Mouse (Mus musculus) macrophage (primary cell): ENCODE results near the gene Gm9573. TPM values are rescaled to one million over a fixed set of nuclear protein-coding genes. Genes with fewer than 3 reads are reported as not detected.

Experiments used
- H3K27ac ChIP-seq: fragments of 350-480 bp; formaldehyde crosslinking; 2 replicates; pipeline ENCODE4 v1.9.0; 2021
- H3K36me3 ChIP-seq: fragments of 350-480 bp; formaldehyde crosslinking; 2 replicates; pipeline ENCODE4 v1.9.0; 2021; ENCODE audit errors: inconsistent target
- H3K4me3 ChIP-seq: fragments of 350-480 bp; formaldehyde crosslinking; 2 replicates; pipeline ENCODE4 v1.9.0; 2021; ENCODE audit errors: inconsistent target
- H3K79me2 ChIP-seq: fragments of 350-480 bp; formaldehyde crosslinking; 2 replicates; pipeline ENCODE4 v1.9.0; 2021; ENCODE audit errors: inconsistent target
- WGBS: methylation state at CpG from one replicate; pipeline ENCODE4 v1.1.7; 2026; ENCODE audit warnings: inconsistent platforms; ENCODE audit not compliant: missing documents; 5-methylcytosine and 5-hydroxymethylcytosine counted together
- polyA plus RNA-seq: library from polyadenylated mRNA; stranded (reverse); fragments of 250-400 nt; gene quantifications from 3 replicates; pipeline ENCODE4 v1.2.4, GENCODE M21; 2018; ENCODE audit warnings: inconsistent platforms
- total RNA-seq, 78 experiments: library from RNA; depleted of rRNA; stranded (reverse); fragments of 250-400 nt; gene quantifications; 1 replicate in 9 of 78; 2 replicates in 24 of 78; 3 replicates in 43 of 78; 4 replicates in 2 of 78; pipeline ENCODE4 v1.2.4; 2018; ENCODE audit warnings: inconsistent platforms in 56 of 78

Gene Gm9573
- not detected for total RNA-seq (2018; cell fraction: chromatin; rRNA removed)
- total RNA-seq (2018; cell fraction: cytosol; rRNA removed) = not detected
- not detected for total RNA-seq (2018; cell fraction: nucleus; rRNA removed)
- polyA plus RNA-seq = not detected in 3 replicates

DNA sequence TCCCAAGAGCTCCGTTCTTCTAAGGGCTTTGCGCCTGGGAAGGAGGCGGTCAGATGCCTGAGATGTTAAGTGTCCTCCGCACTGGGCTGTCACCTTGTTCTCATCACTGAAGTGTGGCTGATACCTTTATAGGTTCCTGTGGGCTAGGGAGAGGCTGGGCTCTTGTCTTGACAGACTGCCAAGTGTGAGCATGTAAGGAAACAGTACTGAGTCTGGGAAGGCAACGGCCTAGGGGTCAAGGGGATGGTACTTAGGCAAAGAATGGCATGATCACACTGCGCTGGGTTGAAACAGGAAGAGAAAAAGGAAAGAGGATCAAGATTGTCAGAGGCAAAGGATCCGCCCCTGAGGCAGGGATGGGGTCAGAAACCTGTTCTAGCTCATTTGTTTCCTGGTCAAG is at the start of gene Gm9573:
Gene Gm9573 (minus strand): TSS at position 101 of the 400 bp plus-strand sequence.
- Histone ChIP-seq H3K36me3 (no peaks in the 10 kb centered on the region), H3K27ac (no peak within 1 kb of the TSS), H3K79me2 (no peaks in the 10 kb centered on the region), H3K4me3 (no peak within 1 kb of the TSS)
- 79% methylated on average over 7 of the region's 7 CpGs for whole genome bisulfite sequencing

DNA sequence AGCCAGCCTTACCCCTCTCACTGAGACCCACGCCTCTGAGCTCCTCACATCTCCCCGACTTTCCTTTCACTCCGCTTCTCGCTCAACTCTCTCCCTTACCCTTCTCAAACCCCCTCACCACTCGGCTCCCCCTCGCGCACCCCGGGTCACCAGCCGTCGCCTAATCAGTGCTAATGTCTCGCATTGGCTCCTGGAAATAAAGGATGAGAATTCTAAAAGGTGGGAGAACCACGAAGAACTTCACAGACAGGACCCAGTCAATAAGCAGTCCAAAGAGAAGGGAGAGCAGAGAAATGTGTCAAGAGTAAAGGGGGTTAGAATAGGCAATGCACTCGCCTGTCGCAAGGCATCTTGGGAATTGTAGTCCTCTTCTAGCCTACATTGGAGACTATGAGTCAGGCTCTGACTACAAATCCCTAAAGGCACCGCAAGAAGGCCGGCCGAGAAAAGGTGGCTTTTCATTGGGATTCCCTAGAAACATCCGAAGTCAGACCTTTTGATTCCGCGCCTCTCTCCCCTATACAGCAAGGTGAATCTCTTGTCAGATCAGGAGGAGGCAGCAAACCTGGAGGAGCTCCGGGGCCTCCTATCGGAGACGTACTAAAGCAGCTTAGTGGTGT is 47.1 kb upstream of the Gm9573 start, which contains the start of gene Gtf2h4:
Gene Gtf2h4 (minus strand): TSS at position 324 of the 620 bp plus-strand sequence.
- H3K79me2 ChIP-seq = no peaks in the 10 kb centered on the region
- 3% methylated on average over 23 of the region's 23 CpGs for WGBS
- H3K36me3 ChIP-seq = no peaks in the 10 kb centered on the region; the same call in 1 of the 2 replicates
- H3K4me3 ChIP-seq = peak within 1 kb of the TSS; percentile 92
- H3K27ac ChIP-seq = peak within 1 kb of the TSS; percentile 27; the same call in 1 of the 2 replicates

DNA sequence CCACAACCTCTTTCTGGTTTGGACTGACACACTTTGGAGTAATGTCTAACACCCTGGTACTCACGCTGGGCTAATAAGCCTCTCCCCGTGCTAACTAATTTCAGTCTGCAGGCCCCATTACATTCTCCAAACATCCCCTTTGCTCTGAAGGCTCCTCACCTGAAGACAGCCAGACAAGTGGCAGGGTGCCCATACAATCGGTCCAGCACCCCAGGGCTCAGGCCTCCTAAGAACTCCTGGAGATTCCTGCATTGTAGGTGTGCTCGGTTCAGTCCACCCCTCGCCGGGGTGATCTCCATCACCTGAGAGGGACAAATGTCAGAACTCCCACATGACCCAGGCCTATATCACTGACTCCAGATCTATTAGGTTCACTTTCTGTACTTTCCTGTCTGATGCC is 46.1 kb upstream of the Gm9573 start:
- WGBS = 89% methylated on average over 6 of the region's 6 CpGs
- Histone ChIP-seq H3K36me3 (no peaks in the 10 kb centered on the region; the same call in 1 of the 2 replicates), H3K79me2 (no peaks in the 10 kb centered on the region), H3K27ac (no peak overlapping the region), H3K4me3 (no peak overlapping the region; the same call in 1 of the 2 replicates)

DNA sequence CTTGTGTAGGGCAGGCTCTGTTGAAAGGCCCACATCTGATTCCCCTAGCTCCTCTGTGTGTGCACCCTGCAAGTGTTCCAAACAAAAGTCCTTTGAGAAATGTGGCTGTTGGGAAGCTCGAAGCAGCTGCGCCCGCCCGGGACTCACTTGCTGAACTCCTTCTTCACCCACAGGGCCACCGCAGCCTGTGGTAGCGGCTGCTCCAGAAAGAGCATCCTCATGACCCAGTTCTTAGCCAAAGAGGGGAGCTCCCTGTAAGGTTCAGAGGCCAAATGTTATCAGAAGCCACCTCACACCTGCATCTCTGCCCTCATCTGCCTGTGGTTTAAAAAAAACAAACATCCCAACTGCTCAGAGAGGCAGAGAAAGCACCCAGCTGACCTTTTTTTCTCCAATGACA is 45.4 kb upstream of the Gm9573 start:
- Histone ChIP-seq H3K36me3 (no peaks in the 10 kb centered on the region; the same call in 1 of the 2 replicates), H3K27ac (no peak overlapping the region), H3K4me3 (no peak overlapping the region), H3K79me2 (no peaks in the 10 kb centered on the region)
- 97% methylated on average over 6 of the region's 6 CpGs for WGBS

DNA sequence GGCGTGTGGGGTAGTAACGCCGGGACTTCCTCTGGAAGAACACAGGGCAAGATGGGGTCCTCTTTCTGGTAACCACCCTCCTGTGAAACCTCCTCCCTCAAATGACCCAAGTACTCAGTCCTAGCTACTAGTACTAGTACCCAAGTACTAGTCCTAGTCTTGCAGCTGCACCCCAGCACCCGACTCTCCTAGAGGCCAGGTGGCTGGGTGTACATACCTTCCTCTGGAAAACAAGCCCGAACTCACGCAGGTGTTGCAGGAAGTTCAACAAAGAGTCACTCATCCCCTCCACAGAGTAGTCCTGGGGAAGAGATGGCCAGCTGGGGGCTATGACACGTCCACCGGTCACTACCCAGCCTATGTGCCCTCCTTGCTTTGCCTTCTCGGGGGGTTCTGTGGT is 43.3 kb upstream of the Gm9573 start:
- H3K79me2 ChIP-seq = no peaks in the 10 kb centered on the region
- no peaks in the 10 kb centered on the region; the same call in 1 of the 2 replicates for H3K36me3 ChIP-seq
- 97% methylated on average over 9 of the region's 9 CpGs for WGBS
- no peak overlapping the region for H3K27ac ChIP-seq
- no peak overlapping the region for H3K4me3 ChIP-seq

DNA sequence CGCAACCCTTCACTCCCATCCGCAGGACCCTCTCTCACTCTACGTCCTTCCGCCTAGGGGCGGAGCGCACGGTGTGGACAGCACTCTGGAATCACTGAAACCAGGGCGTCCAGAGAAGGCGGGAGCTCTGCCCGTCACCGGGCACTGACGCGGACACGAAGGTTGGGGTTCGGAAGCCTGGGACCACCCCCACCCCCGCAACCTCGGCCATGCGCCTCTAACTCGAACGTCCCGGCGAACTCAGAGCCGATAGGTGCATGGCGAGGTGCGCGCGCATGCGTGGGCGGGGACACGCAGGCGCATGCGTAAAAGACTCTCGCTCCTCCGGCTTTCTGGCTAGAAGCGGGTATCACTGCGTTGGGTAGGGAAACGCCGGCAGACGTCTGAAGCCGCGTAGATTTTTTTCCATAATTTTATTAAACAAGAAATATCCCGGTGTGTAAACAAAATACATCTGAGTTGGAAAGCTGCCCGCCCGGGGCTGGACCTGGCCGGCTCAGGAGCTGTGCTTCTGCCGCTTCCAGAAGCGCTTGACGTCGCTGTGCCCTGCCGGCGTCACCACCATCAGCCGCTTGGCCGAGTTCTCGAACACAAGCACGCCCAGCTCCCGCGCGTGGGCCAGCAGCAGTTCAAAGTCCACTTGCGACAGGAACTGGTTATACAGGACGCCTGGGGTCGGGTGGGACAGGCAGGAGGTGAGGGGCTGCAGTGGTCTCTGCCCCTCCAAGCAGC is 41.1 kb upstream of the Gm9573 start, which contains the start of gene Vars2:
Gene Vars2 (minus strand): TSS at position 259 of the 732 bp plus-strand sequence.
- peak within 1 kb of the TSS; percentile 71 for H3K4me3 ChIP-seq
- peak within 1 kb of the TSS; percentile 10; the same call in 1 of the 2 replicates for H3K27ac ChIP-seq
- H3K79me2 ChIP-seq = no peaks in the 10 kb centered on the region
- WGBS = under 1% methylated on average over 61 of the region's 61 CpGs
- no peaks in the 10 kb centered on the region; the same call in 1 of the 2 replicates for H3K36me3 ChIP-seq

DNA sequence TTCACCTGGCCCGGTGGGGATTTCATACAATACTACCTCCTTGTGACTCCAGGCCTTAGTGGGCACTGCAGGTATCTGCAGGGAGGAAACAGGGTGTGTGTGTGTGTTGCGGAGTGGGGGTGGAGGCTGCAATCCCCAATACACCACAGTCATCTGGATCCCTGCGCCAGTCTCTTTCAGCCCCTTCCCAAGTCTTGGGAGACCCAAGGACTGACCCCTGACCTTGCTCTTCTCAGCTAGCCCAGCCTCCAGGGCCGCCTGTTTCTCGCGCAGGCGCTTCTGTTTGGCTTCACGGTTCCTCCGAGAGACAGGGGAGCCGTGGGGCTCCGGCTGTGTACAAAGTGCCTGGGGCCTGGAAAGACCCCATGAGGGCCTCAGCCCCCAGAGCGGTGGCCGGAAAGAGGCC is 40.4 kb upstream of the Gm9573 start:
- H3K79me2 ChIP-seq = no peaks in the 10 kb centered on the region
- 10% methylated on average over 13 of the region's 13 CpGs for WGBS
- peak overlapping the region; percentile 10; the same call in 1 of the 2 replicates for H3K27ac ChIP-seq
- H3K4me3 ChIP-seq = peak overlapping the region; percentile 71
- H3K36me3 ChIP-seq = no peaks in the 10 kb centered on the region; the same call in 1 of the 2 replicates

DNA sequence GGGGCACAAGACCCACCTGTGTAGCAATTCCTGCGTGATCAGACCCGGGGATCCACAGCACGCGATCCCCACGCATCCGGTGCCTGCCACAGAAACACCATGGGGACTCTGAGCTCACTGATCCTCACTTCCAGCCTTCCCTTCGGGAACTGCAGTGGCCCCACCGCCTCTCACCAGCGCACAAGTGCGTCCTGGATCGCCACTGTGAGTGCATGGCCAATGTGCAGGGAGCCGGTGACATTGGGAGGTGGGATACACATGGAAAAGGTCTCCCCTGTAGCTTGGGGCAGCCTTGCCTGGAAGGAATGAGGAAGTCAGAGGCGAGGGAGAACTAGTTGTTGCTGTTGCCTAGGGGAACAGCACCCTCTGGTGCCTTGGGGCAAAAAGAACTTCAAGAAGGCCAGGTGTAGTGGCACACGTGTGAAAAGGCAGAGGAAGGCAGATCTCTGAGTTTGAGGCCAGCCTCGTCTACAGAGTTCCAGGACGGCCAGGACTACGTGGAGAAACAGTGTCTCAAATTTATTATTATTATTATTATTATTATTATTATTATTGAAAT is 39.6 kb upstream of the Gm9573 start:
- WGBS = 83% methylated on average over 14 of the region's 17 CpGs
- Histone ChIP-seq H3K79me2 (no peaks in the 10 kb centered on the region), H3K4me3 (no peak overlapping the region), H3K36me3 (no peaks in the 10 kb centered on the region; the same call in 1 of the 2 replicates), H3K27ac (no peak overlapping the region)

DNA sequence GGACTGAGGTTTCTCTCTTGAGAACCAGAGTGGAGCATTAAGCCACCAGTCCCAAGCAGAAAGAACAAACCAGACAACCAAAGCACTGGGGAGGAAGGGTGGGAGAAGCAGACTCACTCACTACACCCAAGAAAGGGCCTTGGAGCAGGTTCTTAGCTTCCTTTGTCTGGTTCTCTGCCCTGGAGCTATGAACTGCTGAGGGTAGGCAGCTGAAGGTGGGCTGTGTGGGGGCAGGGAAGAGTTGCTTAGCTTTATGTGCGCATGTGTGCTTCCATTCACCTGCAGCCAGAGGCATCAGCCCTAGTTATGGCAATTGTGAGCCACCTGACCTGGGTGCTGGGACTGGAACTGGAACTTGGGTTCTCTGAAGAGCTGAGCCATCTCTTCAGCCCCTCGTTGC is 26.6 kb upstream of the Gm9573 start:
- WGBS = 88% methylated on average over 2 of the region's 2 CpGs
- Histone ChIP-seq H3K36me3 (peaks cover 9% of the 10 kb centered on the region; the same call in 1 of the 2 replicates), H3K27ac (no peak overlapping the region), H3K4me3 (no peak overlapping the region), H3K79me2 (no peaks in the 10 kb centered on the region)

DNA sequence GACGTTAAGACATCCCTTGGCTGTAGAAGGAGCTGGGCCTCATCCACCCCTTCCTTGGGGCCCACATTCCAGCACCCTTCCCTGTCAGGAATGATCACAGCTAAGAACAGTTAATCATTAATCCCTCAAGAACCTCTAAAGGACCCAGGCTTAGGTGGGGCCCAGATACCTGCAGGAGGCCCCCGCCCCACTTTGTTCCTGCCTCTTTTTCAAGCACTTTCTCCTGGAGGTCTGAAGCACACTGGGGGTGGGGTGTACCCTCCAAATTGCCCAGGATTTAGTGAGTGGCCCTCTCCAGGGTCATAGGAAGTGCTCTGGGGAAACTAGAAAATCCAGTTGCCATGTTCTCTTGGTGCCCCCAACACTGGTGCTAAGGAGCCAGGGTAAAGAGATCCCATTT is 23.0 kb upstream of the Gm9573 start:
- Histone ChIP-seq H3K4me3 (no peak overlapping the region), H3K36me3 (no peaks in the 10 kb centered on the region), H3K27ac (no peak overlapping the region), H3K79me2 (no peaks in the 10 kb centered on the region)
- 89% methylated on average over 2 of the region's 2 CpGs for whole genome bisulfite sequencing

DNA sequence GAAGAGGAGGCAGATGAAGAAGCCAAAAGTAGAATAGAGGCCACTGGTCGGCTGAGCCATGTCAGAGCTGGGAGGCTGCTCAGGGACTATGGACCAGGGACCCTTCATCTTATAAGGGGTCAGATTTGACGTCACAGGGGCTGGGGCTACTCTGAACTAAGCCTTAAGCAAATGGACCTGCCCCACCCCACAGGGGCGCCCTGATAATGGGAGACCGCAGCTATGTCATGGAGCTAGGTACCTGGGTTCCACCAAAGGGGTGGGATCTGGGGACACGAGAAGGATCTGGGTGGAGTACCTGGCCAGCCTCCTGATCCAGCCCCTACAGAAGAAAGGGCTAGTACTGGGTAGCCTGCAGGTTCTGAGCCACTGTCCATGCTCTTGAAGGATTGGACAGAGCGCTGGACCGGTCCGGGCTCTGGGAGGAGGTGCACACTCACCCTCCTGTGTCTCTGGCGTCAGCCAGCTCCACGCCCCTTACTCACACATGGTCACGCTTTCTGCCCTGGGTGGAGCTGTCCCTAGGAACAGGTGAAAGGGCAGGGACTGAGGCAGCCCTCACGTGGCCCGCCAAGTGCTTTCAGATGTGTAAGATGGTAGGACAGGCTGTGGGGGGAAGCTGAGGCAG is 17.3 kb upstream of the Gm9573 start, which contains the start of gene Mucl3:
Gene Mucl3 (minus strand): TSS at position 87 of the 628 bp plus-strand sequence.
- 81% methylated on average over 13 of the region's 13 CpGs for WGBS
- no peak within 1 kb of the TSS for H3K4me3 ChIP-seq
- H3K27ac ChIP-seq = no peak within 1 kb of the TSS
- no peaks in the 10 kb centered on the region for H3K36me3 ChIP-seq
- H3K79me2 ChIP-seq = no peaks in the 10 kb centered on the region

DNA sequence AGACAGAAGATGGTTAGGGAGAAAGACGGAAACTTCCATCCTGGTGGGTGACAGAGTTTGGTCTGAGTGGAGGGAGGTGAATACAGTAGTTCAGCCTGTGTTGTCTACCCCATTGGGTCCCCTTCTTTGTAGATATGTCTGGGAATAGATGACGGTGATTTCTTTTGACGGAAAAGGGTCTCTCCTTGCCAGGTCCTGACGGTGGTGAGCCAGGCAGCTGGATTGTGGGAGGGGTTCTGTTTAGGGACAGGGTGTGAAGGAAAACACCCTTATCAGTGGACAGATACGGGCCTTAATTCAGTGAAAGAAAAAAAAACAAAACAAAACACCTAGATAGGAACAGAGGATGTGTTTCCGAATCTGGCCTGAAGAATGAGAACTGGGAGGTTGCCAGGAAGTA is 12.9 kb upstream of the Gm9573 start:
- Histone ChIP-seq H3K79me2 (no peaks in the 10 kb centered on the region), H3K27ac (no peak overlapping the region), H3K36me3 (no peaks in the 10 kb centered on the region), H3K4me3 (no peak overlapping the region)
- WGBS = 71% methylated on average over 6 of the region's 6 CpGs

DNA sequence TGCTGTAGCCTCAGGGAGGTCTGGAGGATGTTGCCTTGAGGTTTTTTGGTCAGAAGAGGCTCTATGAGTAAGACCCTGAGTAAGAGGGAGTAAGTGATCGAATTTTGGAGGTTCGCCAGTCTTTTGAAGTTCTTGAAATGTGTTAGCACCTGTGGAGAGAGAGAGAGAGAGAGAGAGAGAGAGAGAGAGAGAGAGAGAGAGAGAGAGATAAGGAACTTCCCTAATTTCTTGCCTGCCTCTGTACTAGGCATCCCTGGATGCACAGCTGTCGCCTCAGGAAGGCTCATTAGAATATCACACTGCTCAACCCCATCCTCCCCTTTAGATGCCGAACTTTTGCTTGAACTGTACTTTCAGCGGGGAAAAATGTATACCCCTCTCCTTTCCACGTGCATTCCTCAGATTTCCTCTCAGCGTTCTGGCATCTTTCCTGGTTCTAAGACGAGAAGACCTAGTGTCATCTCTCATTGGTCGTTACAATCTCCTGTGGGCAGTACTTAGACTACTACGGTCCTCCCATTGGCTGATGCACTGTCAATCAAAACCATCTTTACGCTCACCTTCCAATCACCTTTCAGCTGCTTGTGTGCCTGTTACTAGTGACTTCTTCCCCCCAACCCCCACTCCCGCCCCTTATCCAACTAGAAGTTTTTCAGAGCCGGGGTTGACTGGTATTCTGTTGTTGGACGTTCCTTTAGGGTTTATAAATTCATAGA is 12.2 kb upstream of the Gm9573 start:
- Histone ChIP-seq H3K27ac (no peak overlapping the region), H3K4me3 (no peak overlapping the region), H3K79me2 (no peaks in the 10 kb centered on the region), H3K36me3 (no peaks in the 10 kb centered on the region)
- WGBS = 23% methylated on average over 12 of the region's 14 CpGs

DNA sequence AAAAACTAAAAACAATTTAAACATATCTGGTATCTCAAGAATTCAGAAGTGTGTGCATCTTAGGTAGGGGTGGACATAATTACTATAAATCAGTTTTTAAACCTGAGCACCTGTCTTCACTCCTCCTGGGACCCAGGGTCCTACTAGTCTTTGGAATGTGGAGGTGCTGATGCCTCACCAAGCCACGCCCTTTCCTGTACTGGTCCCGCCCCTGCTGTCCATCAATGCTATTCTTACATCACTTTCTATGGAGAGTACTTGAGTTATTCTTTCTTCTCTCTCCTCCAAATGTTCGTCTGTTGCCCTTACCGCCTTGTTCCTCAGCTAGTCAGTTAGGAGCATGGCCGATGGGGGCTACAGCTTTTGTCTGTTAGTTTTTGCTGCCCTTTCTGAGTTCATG is 9.9 kb upstream of the Gm9573 start:
- no peak overlapping the region for H3K27ac ChIP-seq
- H3K79me2 ChIP-seq = no peaks in the 10 kb centered on the region
- no peaks in the 10 kb centered on the region for H3K36me3 ChIP-seq
- no peak overlapping the region for H3K4me3 ChIP-seq
- 32% methylated on average over 5 of the region's 5 CpGs for WGBS
